Mouse (Mus musculus): ENCODE measurements around the gene Zfp524. TPM values are rescaled to one million over a fixed set of nuclear protein-coding genes. Genes with fewer than 3 reads are reported as not detected.

Zfp524 gene
- polyA plus RNA-seq, 1 experiment from 2014 or later = 9.2 TPM

Other genes with a start within 250 kb of the Zfp524 start
- not detected in 2 replicates for gene Fam71e2, start 243.1 kb upstream of the Zfp524 start, polyA plus RNA-seq (2015; fragmentation: Nextera tagmentation; extraction: Ambion mirVana)
- gene Il11, start 231.6 kb upstream of the Zfp524 start, polyA plus RNA-seq (2015; fragmentation: Nextera tagmentation; extraction: Ambion mirVana) = 0.87 and 1.1 TPM in 2 replicates
- not detected in 2 replicates for gene Tmem190, start 231.5 kb upstream of the Zfp524 start, polyA plus RNA-seq (2015; fragmentation: Nextera tagmentation; extraction: Ambion mirVana)
- 5.9 and 6.3 TPM in 2 replicates for gene Tmem238, start 224.8 kb upstream of the Zfp524 start, polyA plus RNA-seq (2015; fragmentation: Nextera tagmentation; extraction: Ambion mirVana)
- gene Rpl28, start 221.5 kb upstream of the Zfp524 start, polyA plus RNA-seq (2015; fragmentation: Nextera tagmentation; extraction: Ambion mirVana) = 212 and 228 TPM in 2 replicates
- gene Ube2s, start 201.8 kb upstream of the Zfp524 start, polyA plus RNA-seq (2015; fragmentation: Nextera tagmentation; extraction: Ambion mirVana) = 269 and 295 TPM in 2 replicates
- 10.8 and 12.8 TPM in 2 replicates for gene Shisa7, start 169.7 kb upstream of the Zfp524 start, polyA plus RNA-seq (2015; fragmentation: Nextera tagmentation; extraction: Ambion mirVana)
- gene Isoc2b, start 144.2 kb upstream of the Zfp524 start, polyA plus RNA-seq (2015; fragmentation: Nextera tagmentation; extraction: Ambion mirVana) = 3.2 and 4.1 TPM in 2 replicates
- 0.75 and 0.77 TPM in 2 replicates for gene Isoc2a, start 137.3 kb upstream of the Zfp524 start, polyA plus RNA-seq (2015; fragmentation: Nextera tagmentation; extraction: Ambion mirVana)
- 0.45 and 0.47 TPM in 2 replicates for gene Gm36210, start 107.9 kb upstream of the Zfp524 start, polyA plus RNA-seq (2015; fragmentation: Nextera tagmentation; extraction: Ambion mirVana)
- 3.5 and 4.2 TPM in 2 replicates for gene Zfp628, start 99.2 kb upstream of the Zfp524 start, polyA plus RNA-seq (2015; fragmentation: Nextera tagmentation; extraction: Ambion mirVana)
- 35.3 and 35.8 TPM in 2 replicates for gene Nat14, start 92.4 kb upstream of the Zfp524 start, polyA plus RNA-seq (2015; fragmentation: Nextera tagmentation; extraction: Ambion mirVana)
- gene Ssc5d, start 88.6 kb upstream of the Zfp524 start, polyA plus RNA-seq (2015; fragmentation: Nextera tagmentation; extraction: Ambion mirVana) = 1.2 and 1.3 TPM in 2 replicates
- gene Sbk2, start 50.0 kb upstream of the Zfp524 start, polyA plus RNA-seq (2015; fragmentation: Nextera tagmentation; extraction: Ambion mirVana) = 0.12 and 0.18 TPM in 2 replicates
- 0.49 and 0.62 TPM in 2 replicates for gene Sbk3, start 43.2 kb upstream of the Zfp524 start, polyA plus RNA-seq (2015; fragmentation: Nextera tagmentation; extraction: Ambion mirVana)
- gene Zfp579, start 18.3 kb upstream of the Zfp524 start, polyA plus RNA-seq (2015; fragmentation: Nextera tagmentation; extraction: Ambion mirVana) = 60.3 and 66.8 TPM in 2 replicates
- 41.9 and 44.6 TPM in 2 replicates for gene Fiz1, start 282 bp downstream of the Zfp524 start, polyA plus RNA-seq (2015; fragmentation: Nextera tagmentation; extraction: Ambion mirVana)
- gene Gm44973, start 1.1 kb downstream of the Zfp524 start, polyA plus RNA-seq (2015; fragmentation: Nextera tagmentation; extraction: Ambion mirVana) = 1.2 TPM in 1 of 2 replicates, not detected in the other
- gene Zfp865, start 6.0 kb downstream of the Zfp524 start, polyA plus RNA-seq (2015; fragmentation: Nextera tagmentation; extraction: Ambion mirVana) = 6.0 and 7.5 TPM in 2 replicates
- 58.8 and 65.2 TPM in 2 replicates for gene Ccdc106, start 6.1 kb downstream of the Zfp524 start, polyA plus RNA-seq (2015; fragmentation: Nextera tagmentation; extraction: Ambion mirVana)
- gene 4632433K11Rik, start 19.7 kb downstream of the Zfp524 start, polyA plus RNA-seq (2015; fragmentation: Nextera tagmentation; extraction: Ambion mirVana) = not detected in 2 replicates
- 7.8 and 9.3 TPM in 2 replicates for gene Zfp784, start 24.0 kb downstream of the Zfp524 start, polyA plus RNA-seq (2015; fragmentation: Nextera tagmentation; extraction: Ambion mirVana)
- gene Zfp580, start 37.1 kb downstream of the Zfp524 start, polyA plus RNA-seq (2015; fragmentation: Nextera tagmentation; extraction: Ambion mirVana) = 90.6 and 113 TPM in 2 replicates
- 99.8 and 101 TPM in 2 replicates for gene U2af2, start 47.7 kb downstream of the Zfp524 start, polyA plus RNA-seq (2015; fragmentation: Nextera tagmentation; extraction: Ambion mirVana)
- 105 and 118 TPM in 2 replicates for gene Epn1, start 65.8 kb downstream of the Zfp524 start, polyA plus RNA-seq (2015; fragmentation: Nextera tagmentation; extraction: Ambion mirVana)
- not detected in 2 replicates for gene Rfpl4, start 102.5 kb downstream of the Zfp524 start, polyA plus RNA-seq (2015; fragmentation: Nextera tagmentation; extraction: Ambion mirVana)
- 0.31 and 1.0 TPM in 2 replicates for gene Rasl2-9, start 111.5 kb downstream of the Zfp524 start, polyA plus RNA-seq (2015; fragmentation: Nextera tagmentation; extraction: Ambion mirVana)
- not detected in 2 replicates for gene Vmn1r55, start 135.3 kb downstream of the Zfp524 start, polyA plus RNA-seq (2015; fragmentation: Nextera tagmentation; extraction: Ambion mirVana)
- not detected in 2 replicates for gene Vmn1r56, start 182.3 kb downstream of the Zfp524 start, polyA plus RNA-seq (2015; fragmentation: Nextera tagmentation; extraction: Ambion mirVana)
- not detected in 2 replicates for gene Vmn1r57, start 204.1 kb downstream of the Zfp524 start, polyA plus RNA-seq (2015; fragmentation: Nextera tagmentation; extraction: Ambion mirVana)

Measured in hindbrain, embryonic 15.5 days (tissue).